ENCODE assay signal across 9 mouse cellular contexts in genomic region chr5:108082380-108082779, GRCm38 (mm10). TPM values are rescaled to one million over a fixed set of nuclear protein-coding genes. Genes with fewer than 3 reads are reported as not detected.
DNase-seq lines count a peak whose midpoint lies in the region; ATAC-seq and TF ChIP-seq lines count a peak whose summit lies in the region.
"Had no signal": no experiment of that assay in that cellular context is flagged by ENCODE, and none has a peak within 500 bp of the region (broad histone marks: within the 10 kb centered on the region; RNA-seq: fewer than 3 reads in every experiment).

No protein-coding gene starts in this region.

- peak; percentile 17 to 57 for DNase-seq in adrenal gland, adult (ENCODE audit: inconsistent age in 2 of 2, low spot score in 1 of 2)
- no peak for DNase-seq in adrenal gland, adult 18-20 months (ENCODE audit: low spot score in 2 of 2)
- no peak for DNase-seq in layer of hippocampus, adult 2 months (ENCODE audit: low spot score in 2 of 2)
- DNase-seq in layer of hippocampus, adult 9-11 months, result no peak
- peak; percentile 30 for DNase-seq in c-Kit-positive CD71-positive TER-119-positive erythroid progenitor cells, embryonic 14.5 days (ENCODE audit: low spot score)
- DNase-seq in testis, postnatal 10 days (ENCODE audit: low spot score), result no peak
- DNase-seq in cerebellum, adult 11-12 months, result no peak

- H3K4me3 ChIP-seq in layer of hippocampus, adult 2 months, result no peak overlapping the region
- H3K4me3 ChIP-seq: embryonic facial prominence, embryonic 15.5 days had no signal

- peak; percentile 71 for TF ChIP-seq CTCF in layer of hippocampus, adult 2 months (conservative IDR thresholded peaks at IDR 0.05)

- H3K27ac ChIP-seq in layer of hippocampus, adult 2 months, result no peak overlapping the region
- H3K27ac ChIP-seq: embryonic facial prominence, embryonic 15.5 days had no signal

- 0 out of 2 replicates have a peak, but pooled peaks have one; percentile 51 for ATAC-seq in neutrophil, adult 5-6 weeks (ENCODE audit: extremely low read depth, insufficient number of reproducible peaks, low FRiP score, poor library complexity, severe bottlenecking)

RNA-seq across cellular contexts. Expression of gene Mtf2, which starts 16.9 kb away (rescaled TPM):
- 10 to 100 TPM; 16.4 to 27.0 TPM for total RNA-seq in adrenal gland, adult 18-20 months (2021)
- total RNA-seq in layer of hippocampus, adult 2 months (2021), result 10 to 100 TPM; 54.9 to 57.3 TPM
- total RNA-seq in neutrophil, adult 5-6 weeks (2017), result 72.9 and 85.4 TPM in 2 replicates

RNA-seq across cellular contexts. Expression of gene Tmed5, which starts 50.0 kb away (rescaled TPM):
- 10 to 100 TPM; 73.0 to 74.1 TPM for total RNA-seq in adrenal gland, adult 18-20 months (2021)
- 10 to 100 TPM; 22.3 to 26.3 TPM for total RNA-seq in layer of hippocampus, adult 2 months (2021)
- total RNA-seq in neutrophil, adult 5-6 weeks (2017), result 64.6 and 71.0 TPM in 2 replicates

RNA-seq across cellular contexts. Expression of gene Ccdc18, which starts 50.3 kb away (rescaled TPM):
- under 1 TPM; 0.45 to 0.63 TPM for total RNA-seq in adrenal gland, adult 18-20 months (2021)
- total RNA-seq in layer of hippocampus, adult 2 months (2021), result 1 to 10 TPM; 1.6 to 1.8 TPM
- total RNA-seq in neutrophil, adult 5-6 weeks (2017), result 2.0 and 7.1 TPM in 2 replicates

Comparison
In these comparisons a context has a peak if more than half of its experiments do, and no peak if none do; other contexts are left out.
1. DNase-seq: peak in adrenal gland, adult (2 of 2) and c-Kit-positive CD71-positive TER-119-positive erythroid progenitor cells, embryonic 14.5 days (single experiment); none in adrenal gland, adult 18-20 months (0 of 2), layer of hippocampus, adult 2 months (0 of 2), layer of hippocampus, adult 9-11 months (single experiment), testis, postnatal 10 days (single experiment) and cerebellum, adult 11-12 months (single experiment).